Mouse (Mus musculus) fat pad, adult 2 months (tissue): ENCODE measurements around the gene Rcor1.

ENCODE experiments used
- DNase-seq: peaks from one replicate; pipeline ENCODE4 v3.0.0-alpha.2; 2011; ENCODE audit warnings: low read depth, low spot score; ENCODE audit errors: extremely low read depth

Gene Rcor1

DNA sequence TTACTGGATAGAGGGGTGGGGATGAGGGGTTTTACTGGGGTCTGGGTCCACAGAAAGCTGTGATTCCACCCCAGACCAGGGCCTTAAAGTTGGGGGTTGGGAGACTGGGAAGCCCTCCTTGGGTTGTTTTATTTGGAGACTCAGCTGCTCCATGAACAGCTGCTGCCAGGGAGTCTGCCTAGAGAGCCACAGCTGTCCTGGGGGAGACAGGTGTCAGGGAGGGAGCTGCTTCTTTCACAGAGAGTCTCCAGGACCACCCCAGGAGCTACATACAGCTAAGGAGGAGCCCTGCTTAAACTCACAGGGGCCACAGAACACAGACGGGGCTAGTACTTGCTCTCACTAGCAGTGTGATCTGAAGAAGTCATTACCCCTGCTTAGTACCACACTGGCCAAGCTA lies 18.0 kb upstream of the Rcor1 start:
- DNase-seq, result no peak

DNA sequence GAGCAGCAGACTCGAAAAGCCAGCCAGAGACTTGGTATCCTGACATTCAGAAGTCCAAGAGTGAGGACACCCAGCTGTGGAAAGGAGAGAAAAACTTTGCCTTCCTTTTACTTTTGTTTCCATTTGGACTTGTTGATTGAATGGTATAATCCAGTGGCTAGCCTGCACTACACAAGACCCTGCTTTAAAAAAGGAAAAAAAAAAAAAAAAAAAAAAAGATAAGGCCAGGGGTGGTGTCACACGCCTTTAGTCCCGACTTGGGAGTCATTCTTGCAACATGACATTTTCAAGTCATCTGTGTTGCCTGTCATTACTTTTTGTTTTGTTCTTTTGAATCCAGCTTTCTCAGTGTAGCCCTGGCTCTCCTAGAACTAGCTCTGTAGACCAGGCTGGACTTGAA lies 17.6 kb upstream of the Rcor1 start:
- DNase-seq, result no peak

DNA sequence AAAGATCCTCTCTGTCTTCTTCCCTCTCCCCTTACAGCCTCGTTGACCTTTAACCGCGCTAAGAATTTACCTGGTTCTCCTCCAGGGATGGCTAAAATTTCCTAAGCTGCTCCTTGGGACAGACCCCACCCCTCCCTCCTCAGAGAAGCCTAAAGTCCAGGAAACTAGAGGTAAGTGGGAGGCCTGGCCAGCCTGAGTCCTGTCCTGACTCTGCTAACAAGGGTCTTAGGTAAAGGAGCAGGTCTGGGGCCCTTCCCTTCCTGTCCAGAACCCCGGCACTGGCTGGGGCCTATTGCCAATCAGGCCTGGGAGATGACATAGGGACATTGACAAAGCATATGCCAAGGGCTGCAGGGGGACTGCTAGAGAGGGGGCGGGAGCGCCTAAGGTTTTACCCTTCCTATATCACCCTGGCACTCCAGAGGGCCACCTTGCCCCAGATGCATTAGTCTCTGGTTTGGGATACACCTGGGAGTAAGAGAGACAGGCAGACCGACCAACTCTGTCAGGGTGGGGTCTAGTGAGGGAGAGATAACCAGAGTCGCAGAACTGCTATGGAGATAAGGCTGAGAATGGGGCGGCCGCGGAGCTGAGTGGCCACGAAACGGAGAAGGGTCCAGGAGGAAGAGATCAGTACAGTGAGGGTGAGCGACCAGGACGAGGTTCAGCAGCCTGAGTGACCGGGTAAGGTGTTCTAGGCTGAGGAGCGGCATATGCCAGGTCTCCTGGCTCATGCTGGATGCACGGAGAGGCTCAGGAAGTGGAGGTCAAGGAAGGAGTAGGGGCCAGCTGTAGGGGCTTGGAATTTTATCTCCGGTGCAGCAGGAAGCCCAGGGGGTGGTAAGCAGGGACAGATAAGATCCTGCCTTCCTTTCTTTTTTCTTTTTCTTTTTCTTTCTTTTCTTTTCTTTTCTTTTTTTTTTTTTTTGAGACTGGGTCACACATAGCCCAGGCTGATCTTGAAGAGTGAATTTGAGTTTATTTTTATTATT lies 10.7 kb upstream of the Rcor1 start:
- no peak for DNase-seq

GRCm38 (mm10) chr12:111029291-111029890 lies 9.8 kb upstream of the Rcor1 start:
- no peak for DNase-seq

DNA sequence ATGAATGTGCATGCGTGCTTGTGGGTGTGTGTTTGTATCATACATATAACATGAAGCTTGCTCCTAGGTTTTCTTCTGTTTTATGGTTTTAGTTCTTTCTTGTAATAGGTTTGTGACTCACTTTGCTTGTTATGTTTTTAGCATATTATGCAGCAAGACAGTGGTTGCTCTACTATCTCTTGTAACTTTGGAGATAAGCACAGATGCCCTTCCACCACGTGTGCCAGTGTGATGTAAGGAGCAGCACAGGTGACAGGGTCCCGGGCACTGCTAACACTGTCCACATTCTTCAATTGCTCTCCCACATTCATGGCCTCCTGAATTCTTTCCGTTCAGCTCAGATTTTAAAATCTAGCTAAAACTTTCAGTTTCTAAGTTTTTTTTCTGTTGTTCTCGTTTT lies 6.3 kb upstream of the Rcor1 start:
- no peak for DNase-seq

GRCm38 (mm10) chr12:111035182-111035824 lies 3.8 kb upstream of the Rcor1 start:
- DNase-seq, result no peak

GRCm38 (mm10) chr12:111036198-111036775 lies 2.9 kb upstream of the Rcor1 start:
- no peak for DNase-seq

- no peak for DNase-seq
These were observed 1.6 kb upstream of the Rcor1 start for GRCm38 (mm10) chr12:111037241-111038180.

DNA sequence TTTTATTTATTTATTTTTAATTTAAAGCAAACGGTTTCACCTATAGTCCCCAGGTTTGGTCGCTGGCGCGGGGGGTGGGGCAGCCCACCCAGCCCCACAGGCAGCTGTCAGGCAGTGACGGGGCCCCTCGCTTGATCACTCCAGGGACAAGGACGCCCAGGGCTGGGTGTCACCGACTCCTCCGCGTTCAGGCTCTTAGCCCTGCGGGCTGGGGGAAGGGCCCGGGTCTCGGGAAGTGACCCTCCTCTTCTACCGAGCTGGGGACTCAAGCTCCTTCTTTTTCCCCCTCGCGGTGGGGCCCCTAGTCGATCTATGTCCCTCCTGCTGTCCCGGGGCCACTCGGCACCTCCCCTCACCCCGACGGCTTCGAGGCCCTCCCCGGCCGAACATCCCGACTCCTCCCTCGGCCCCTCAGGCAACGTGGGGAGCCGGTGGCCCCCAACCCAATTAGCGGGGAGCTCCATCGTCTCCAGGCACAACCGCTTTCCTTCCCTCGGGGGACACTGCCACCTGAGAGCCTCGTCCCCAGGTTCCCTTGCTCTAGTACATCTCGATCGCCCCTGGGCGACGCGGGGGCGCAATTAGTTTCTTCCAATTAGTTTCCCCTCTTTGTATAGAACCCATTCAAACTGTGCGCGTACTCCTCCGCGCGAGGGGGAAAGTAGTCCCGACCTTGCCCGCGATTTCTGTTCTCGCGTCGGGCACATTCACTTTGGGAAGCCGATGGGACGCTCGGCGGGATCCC lies 748 bp upstream of the Rcor1 start:
- no peak for DNase-seq

DNA sequence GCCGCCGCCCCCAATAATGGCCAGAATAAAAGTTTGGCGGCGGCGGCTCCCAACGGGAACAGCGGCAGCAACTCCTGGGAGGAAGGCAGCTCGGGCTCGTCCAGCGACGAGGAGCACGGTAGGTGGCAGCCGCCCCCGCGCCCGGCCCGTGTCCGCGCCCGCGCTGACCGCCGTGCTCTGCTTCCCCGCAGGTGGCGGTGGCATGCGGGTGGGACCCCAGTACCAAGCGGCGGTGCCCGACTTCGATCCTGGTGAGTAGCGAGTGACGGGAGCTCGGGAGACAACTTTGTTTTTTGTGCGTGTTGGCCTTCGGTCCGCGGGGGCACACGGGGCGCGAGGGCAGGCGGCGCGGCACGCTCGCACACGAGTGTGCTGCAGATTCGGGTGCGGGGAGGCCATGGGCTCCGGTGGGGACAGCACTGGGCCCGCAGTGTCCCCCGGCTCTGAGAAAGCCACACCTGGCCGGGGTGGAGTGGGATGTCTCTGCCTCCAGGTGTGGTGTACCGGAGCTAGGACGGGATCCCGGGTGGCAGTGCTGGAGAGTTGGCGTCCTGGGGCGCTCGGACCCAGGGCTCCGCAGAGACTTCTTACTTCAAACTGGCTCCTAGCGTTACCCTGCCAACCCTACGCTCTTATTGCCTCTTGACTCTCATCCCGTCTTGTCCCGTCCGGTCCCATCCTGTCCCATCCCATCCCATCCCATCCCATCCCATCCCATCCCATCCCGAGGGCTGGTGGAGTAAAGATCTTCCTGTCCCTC lies 800 bp downstream of the Rcor1 start:
- DNase-seq, result no peak

- no peak for DNase-seq
These were observed 1.3 kb downstream of the Rcor1 start for GRCm38 (mm10) chr12:111040531-111040860.

GRCm38 (mm10) chr12:111041196-111041595 lies 2.0 kb downstream of the Rcor1 start:
- DNase-seq, result no peak

- DNase-seq, result no peak
These were observed 3.2 kb downstream of the Rcor1 start for GRCm38 (mm10) chr12:111042365-111042764.

DNA sequence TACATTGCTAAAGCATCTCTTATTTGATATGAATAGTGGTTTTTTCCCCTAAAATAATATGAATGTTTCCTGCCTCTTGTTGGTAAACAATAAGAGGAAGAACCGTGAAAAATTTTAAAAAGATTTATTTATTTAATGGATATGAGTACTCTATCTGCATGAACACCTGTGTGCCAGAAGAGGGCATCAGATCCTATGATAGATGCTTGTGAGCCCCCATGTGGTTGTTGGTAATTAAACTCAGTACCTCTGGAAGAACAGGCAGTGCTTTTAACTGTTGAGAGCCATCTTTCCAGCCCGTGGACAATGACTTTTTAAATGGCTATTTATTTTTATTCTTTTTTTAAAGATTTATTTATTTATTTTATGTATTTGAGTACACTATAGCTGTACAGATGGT lies 5.7 kb downstream of the Rcor1 start:
- no peak for DNase-seq

DNA sequence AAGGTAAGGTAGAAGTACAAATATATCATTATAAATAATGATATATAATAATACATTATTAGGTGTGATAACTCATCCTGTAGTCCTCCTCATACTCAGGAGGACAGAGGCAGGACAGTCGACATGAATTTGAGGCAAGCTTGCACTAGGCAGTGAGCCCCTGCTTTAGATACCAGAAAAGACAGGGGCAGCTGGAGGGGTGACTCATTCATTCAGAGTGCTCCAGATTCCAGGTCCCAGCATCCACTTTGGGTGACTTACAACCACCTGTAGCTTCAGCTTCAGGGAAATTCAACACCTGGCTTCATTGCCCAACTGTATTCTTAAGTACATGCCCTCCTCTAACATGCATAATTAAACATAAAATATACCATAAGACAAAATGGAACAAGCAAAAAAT lies 7.7 kb downstream of the Rcor1 start:
- DNase-seq, result no peak

- no peak for DNase-seq
These were observed 9.1 kb downstream of the Rcor1 start for GRCm38 (mm10) chr12:111048201-111048600.

- DNase-seq, result no peak
These were observed 11.1 kb downstream of the Rcor1 start for GRCm38 (mm10) chr12:111050256-111050655.

GRCm38 (mm10) chr12:111063361-111063760 lies 24.2 kb downstream of the Rcor1 start:
- no peak for DNase-seq

GRCm38 (mm10) chr12:111064220-111064619 lies 25.1 kb downstream of the Rcor1 start:
- no peak for DNase-seq
